Mouse (Mus musculus) embryonic facial prominence, embryonic 10.5 days (tissue): ENCODE data around the gene Tuba1a. TPM values are rescaled to one million over a fixed set of nuclear protein-coding genes. Genes with fewer than 3 reads are reported as not detected.

ENCODE experiments used
- polyA plus RNA-seq: library from polyadenylated mRNA; unstranded; fragments of >200 nt; fragmentation: Nextera tagmentation; extraction: Ambion mirVana; gene quantifications from 2 replicates; pipeline ENCODE4 v1.2.1, GENCODE M21; 2016

Tuba1a gene
- polyA plus RNA-seq, 1 experiment from 2014 or later: 2,739 TPM

Other genes with a start within 250 kb of the Tuba1a start
- 0.60 and 0.80 TPM in 2 replicates for gene Ccdc65, start 245.5 kb downstream of the Tuba1a start, polyA plus RNA-seq
- 23.2 and 26.3 TPM in 2 replicates for gene Fkbp11, start 225.5 kb downstream of the Tuba1a start, polyA plus RNA-seq
- 41.6 and 43.1 TPM in 2 replicates for gene Arf3, start 190.5 kb downstream of the Tuba1a start, polyA plus RNA-seq
- gene Wnt10b, start 175.6 kb downstream of the Tuba1a start, polyA plus RNA-seq: 0.34 and 0.40 TPM in 2 replicates
- 1.0 and 1.5 TPM in 2 replicates for gene Wnt1, start 163.8 kb downstream of the Tuba1a start, polyA plus RNA-seq
- not detected in 2 replicates for gene Ddn, start 144.2 kb downstream of the Tuba1a start, polyA plus RNA-seq
- gene Prkag1, start 122.2 kb downstream of the Tuba1a start, polyA plus RNA-seq: 83.5 and 85.3 TPM in 2 replicates
- gene Kmt2d, start 82.5 kb downstream of the Tuba1a start, polyA plus RNA-seq: 12.1 and 12.7 TPM in 2 replicates
- gene Rhebl1, start 59.2 kb downstream of the Tuba1a start, polyA plus RNA-seq: 29.2 and 29.5 TPM in 2 replicates
- 0.31 and 0.34 TPM in 2 replicates for gene Dhh, start 55.2 kb downstream of the Tuba1a start, polyA plus RNA-seq
- gene Lmbr1l, start 35.5 kb downstream of the Tuba1a start, polyA plus RNA-seq: 23.4 and 26.9 TPM in 2 replicates
- 2,343 and 2,408 TPM in 2 replicates for gene Tuba1b, start 19.1 kb downstream of the Tuba1a start, polyA plus RNA-seq
- gene Gm49450, start 152 bp downstream of the Tuba1a start, polyA plus RNA-seq: not detected in 2 replicates
- gene Tuba1c, start 76.2 kb upstream of the Tuba1a start, polyA plus RNA-seq: 141 and 144 TPM in 2 replicates
- gene Prph, start 101.5 kb upstream of the Tuba1a start, polyA plus RNA-seq: 3.7 and 6.3 TPM in 2 replicates
- 49.8 and 53.1 TPM in 2 replicates for gene Troap, start 120.9 kb upstream of the Tuba1a start, polyA plus RNA-seq
- gene C1ql4, start 134.1 kb upstream of the Tuba1a start, polyA plus RNA-seq: 0.36 and 0.52 TPM in 2 replicates
- gene Dnajc22, start 139.5 kb upstream of the Tuba1a start, polyA plus RNA-seq: 1.1 and 1.6 TPM in 2 replicates
- gene Spats2, start 172.2 kb upstream of the Tuba1a start, polyA plus RNA-seq: 60.1 and 62.1 TPM in 2 replicates